Mouse (Mus musculus) frontal cortex, postnatal 25 days (tissue): Measurements from ENCODE around the gene Mast4.

Experiments used
- DNase-seq, 2 experiments: peaks; one replicate each; pipeline ENCODE4 v3.0.0; 2022; ENCODE audit warnings: low spot score in 2 of 2

Mast4 gene

DNA sequence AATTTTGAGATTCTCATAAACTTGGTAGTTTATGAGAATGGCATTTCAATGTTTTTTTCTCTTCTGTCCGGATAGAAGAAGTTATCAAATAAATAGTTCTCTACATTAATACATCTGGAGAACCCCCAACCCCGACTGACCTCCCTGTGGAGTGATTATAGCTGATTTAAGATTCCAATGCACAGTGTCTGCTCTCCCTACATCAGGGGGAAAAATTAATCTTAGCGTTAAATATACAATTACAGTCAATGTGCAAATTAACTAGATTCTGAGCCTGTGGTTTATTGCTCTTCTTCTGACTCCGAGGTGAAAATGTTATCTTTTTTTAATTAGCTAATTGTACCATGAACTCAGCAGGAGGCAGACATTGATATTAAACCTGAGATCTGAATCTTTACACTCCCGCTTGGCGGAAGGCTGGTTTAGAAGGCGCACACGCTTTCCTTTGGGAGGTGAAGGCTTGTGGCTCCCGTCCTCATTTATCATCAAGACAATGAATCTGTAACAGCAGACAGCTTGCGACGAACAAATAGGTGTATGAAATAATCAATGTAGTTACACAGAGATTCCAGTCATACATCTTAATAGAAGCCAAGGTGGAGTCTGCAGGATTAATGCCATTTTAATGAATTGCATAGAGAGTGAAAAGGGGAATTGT lies 274.2 kb downstream of the Mast4 start:
- DNase-seq = no peak

DNA sequence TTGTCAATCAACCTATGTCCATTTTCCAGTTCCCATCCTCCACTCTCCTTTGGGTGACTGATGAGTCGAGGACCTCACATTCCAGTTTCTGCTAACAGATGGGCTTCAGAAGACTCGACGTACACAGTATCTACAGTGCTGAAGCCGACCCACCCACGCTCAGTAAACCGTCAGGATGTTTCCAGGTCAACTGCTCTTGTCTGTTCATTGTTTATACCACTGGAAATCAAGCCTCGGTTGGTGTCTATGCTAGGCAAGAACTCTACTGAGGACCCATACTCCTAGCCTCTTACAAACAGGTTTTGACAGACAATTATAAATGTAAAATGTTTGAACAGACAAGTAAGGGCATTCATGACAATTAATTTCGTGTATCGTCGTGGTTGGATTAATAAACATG lies 277.8 kb downstream of the Mast4 start:
- no peak for DNase-seq

DNA sequence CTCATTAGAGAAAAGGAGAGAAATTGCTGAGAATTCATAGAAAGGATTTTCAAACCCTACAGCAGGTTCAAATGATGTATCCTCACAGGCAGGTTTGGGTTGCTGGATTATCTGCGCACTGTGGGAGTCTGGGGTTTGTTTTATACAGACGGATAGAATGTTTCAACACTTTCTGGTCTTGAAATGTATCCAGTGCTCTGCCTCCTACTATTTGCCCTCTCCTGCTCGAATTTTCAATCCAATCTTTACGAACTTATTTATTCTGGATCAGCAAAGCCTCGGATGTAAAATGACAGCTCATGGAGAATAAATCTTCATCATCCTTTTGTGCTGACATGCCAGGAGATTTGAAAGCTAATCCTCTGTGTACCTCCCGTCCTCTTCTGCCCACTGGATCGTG lies 281.6 kb downstream of the Mast4 start:
- no peak for DNase-seq

DNA sequence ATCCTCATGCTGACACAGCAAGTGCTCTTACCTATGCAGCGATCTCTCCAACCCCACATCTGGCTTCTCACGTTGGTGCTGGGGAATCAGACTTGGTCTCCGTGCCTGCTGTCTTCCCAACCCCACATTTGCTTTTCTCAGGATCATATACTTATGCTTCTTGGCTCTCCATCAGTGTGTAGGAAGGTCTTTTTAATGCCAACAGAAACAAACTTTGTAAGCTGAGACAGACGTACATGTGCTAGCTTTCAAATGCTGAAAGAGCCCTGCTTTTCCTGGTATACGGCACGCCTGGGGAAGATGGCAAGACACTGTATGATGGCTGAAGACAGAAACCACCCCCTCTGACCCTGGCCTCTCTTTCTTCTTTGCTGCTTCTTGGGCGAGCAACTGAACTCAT lies 285.3 kb downstream of the Mast4 start:
- no peak for DNase-seq

DNA sequence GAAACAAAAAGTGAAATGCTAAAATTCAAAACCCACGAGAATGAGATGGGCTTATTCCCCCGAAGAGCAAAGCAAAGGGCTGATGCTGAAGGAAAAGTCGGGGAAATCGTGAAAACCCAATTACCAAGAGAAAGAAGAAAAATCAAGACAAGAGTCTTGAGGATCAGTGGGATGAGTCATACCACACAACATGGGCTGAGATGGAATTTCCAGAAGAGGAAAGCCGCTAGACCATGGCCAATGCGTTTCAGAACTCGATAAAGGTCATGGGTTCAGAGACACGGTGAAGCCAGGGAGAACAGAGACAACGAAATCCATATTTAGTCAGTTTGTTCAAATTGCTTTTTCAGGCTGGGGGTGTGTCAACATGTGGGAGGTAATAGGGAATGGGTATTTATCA lies 290.6 kb downstream of the Mast4 start:
- DNase-seq = no peak

DNA sequence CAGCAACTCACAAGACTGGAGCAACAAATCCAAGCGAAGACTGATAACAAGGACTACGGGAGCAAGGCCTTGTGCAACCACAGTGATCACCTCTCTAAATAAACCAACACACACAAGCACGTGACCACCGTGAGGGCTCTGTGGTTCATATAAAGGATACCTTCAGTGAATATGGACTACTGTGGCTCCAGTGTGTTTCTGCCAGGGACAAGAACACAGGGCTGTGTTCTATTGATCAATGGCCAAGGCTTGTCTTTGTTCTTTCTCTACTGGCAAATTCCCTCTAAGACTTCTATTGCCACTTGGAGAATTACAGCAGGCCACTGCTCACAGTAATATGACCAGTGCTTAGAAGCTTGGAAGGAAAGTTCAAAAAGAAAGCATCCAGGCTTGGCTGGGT lies 291.3 kb downstream of the Mast4 start:
- DNase-seq = no peak

DNA sequence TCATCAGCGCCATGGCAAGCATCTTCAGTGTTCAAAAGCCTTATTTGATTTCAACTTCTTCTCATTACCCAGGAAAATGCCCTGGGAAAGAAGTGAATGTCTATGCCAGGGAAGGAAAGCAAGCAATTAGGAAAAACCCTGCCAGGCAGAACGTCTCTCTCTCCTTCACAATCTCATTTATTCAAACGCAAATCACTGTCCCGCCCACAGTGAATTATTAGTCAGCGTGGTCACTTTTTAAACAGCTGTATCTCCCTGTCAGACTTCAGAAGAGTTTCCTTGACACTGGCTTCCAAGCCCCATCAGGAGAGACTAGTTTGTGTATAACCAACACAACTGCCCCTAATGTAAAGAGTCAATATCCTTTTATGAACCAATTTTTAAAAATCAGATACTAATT lies 296.8 kb downstream of the Mast4 start:
- DNase-seq = no peak

DNA sequence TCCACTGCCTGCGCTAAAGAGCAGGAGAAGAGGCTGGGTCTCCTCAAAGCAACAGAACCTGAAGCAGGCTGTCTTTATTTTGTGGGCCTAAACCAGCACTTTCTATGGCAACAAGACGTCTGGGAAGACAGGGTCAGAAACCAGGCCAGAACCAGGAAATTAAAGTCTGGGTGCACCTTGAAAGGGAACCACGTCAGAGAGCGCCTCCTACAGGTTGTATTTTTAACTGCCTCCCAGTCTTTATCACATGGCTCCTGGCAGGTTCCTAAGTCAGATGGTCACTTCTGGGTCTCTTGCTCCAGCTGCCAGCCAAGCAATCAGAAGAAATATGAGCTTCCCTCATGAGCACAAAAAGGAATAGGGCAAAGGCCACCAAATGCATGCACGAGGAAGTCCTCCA lies 304.9 kb downstream of the Mast4 start:
- no peak for DNase-seq

DNA sequence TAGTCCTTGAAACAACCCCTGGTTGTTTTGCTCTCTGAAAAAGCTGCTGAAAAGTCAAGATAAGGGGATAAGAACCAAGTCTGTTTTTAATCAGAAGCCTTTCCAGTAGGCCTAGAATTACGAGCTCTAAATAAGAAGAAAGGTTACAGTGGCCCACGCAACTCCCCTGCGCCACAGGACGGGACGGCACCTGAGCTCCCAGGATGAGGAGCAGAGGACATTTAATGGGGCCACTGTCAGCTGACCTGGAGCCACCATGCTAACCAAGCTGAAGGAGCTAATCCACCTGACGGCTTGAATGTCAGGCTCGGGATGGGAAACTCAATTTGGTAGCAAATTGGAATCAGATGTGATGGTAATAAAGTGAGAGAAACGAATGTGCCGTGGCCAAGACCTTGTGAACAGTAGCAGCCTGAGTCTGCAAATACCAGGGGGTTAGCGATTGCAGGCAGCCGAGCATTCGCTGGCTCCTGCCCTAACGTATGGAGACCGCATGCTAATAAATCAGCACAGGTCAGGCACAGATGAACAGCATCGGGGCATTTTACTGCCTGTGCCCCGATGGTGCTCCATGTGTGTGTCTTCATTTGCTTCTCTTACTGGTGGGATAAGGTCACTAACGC lies 306.7 kb downstream of the Mast4 start:
- DNase-seq = no peak

DNA sequence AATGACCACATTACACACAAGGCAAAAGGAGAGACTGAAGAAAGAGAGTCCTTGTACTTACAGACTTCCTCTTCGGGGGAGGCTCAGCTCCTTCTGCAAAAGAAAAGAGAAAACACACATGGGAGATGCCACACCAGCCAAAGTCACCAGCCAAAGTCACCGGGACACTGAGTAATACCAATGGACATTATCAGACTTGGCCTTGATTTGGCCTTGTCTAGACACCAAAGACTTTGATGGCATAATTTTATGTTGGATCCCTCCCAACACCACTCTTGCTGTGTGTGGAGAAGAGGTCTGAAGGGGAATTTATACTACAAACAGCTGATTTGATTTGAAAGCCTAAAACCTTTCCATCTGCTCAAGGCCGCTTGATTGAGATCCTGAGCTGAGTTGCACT lies 308.8 kb downstream of the Mast4 start:
- DNase-seq = no peak

DNA sequence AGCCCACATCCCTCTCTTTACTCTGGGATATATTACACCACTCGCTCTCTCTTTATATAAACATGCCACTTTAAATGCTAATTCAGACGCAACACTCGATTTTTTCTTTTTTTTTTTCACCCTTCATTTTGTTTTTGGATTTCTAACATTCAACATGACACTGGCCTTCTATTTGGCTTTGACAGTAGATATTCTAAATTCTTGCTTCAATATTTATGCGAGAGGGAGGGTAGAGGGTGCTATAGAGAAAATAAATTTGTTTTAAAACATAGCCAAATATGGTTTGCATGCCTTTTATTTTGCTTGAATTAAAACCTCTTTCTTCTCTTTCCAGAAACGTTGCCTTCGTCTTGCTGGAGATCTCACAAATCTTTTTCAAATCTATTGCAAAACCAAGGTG lies 315.8 kb downstream of the Mast4 start:
- no peak for DNase-seq

DNA sequence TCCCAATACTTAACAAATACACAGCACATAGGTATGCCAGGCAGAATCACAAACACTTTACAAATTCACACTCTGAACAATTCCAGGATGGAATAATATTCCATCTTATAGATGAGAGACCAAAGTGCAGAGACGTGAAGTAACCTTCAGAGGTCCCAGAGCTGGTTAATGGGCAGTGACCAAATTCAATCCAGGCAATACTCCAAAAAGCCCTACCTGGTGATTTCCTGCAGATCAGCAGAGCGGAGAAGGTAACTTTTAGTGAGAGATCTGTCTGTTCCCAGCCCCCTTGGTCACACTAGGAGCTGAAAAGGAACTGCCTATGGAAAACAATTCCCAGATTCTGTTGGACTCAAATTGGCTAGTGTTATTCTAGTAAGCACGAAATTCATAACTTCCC lies 316.6 kb downstream of the Mast4 start:
- no peak for DNase-seq

DNA sequence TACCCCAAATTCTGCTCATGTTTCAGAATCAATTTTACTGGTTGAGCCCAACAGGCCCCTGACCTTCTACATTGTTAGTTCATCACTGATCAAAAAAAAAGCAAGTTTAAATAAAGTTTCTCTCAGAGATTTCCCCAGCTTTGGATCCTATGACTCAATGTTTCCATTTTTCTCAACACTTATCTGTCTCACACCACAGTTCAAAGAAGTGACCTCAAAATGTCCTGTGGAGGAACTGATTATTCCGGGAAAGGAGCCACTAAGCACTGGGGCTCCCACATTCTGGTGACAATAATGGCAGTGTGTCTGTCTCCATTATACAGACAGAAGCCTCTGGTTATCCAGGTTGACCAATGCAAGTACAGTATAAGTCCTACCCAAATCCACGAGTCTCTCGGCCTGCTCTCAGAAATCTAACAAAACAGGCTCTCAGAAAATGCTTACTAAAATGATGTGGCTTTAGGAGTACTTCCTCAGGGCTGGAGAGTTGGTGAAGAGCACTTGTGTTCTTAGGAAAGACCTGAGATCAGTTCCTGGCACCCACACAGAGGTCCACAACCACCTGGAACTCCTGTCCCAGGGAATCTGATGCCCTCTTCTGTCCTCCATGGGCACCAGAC lies 319.1 kb downstream of the Mast4 start:
- no peak for DNase-seq

DNA sequence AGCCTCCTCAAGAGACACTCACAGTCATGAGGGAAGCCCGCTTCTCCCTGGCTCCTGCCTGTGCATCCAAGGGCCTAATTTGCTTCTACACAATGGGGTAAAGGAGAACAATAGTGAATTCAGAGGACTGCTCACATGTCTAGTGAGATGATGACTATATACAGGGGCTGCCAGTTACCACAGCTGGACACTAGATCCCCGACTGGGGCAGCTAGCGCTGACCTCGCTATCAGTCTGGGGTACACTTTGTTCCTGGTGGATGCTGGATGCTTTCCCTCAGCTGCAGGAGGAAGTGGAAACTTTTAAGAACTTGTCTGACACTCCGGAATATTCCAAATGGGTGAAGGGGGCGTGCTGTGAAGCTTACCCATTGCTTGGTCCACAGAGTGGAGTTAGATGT lies 319.7 kb downstream of the Mast4 start:
- DNase-seq = no peak

DNA sequence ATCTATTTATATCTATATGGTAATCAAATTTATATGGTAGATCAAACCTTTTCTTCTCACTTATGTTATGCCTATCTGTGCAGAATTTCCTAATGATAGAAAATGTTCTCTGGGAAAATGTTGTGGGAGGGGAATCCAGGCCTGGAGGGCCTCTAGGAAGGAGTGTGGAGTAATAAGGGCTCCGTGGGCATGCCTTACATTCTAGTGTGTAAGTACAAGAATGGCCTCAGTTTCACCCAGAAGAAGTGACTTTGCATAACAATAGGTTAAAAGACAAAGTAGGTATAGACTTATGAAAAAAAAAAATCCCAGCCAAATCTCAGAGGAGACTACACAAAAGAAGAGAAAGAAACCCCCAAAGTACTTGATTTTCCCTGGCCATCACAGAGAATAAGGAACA lies 320.1 kb downstream of the Mast4 start:
- DNase-seq = no peak

DNA sequence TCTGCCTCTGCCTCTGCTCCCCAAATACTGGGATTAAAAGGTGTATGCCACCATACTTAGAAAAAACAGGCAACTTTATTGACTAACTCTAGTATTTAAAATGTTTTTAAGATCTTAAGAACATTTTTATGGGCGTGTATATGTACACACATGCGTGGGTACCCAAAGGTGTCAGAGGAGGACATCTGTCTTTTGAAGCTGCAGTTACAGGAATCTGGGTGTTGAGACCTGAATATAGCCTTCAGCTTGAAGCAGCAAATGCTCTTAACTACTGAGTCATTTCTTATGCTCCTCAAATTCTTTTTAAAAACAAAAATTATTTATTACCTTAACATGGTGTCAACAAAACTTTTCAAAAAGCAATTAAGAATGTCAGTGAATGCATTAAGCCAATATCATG lies 329.1 kb downstream of the Mast4 start:
- no peak for DNase-seq

DNA sequence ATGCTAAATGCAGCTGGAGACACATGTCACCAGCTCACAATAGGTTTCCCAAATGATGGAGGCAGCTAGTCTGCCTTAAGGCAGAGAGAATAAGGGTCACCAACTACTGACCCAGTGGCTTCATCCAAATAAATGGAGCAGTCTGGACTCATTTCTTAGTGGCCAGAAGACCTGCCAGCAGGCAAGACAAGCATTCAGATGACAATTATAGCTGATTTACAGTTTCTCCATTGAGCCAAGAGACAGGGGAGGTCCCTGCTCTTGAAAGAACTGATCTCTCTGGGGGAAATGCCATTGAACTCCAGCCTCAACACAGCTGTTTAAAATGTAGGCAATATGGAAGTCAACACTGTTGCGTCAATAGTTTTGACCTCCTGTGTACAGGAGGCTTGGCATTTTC lies 332.5 kb downstream of the Mast4 start:
- no peak for DNase-seq

DNA sequence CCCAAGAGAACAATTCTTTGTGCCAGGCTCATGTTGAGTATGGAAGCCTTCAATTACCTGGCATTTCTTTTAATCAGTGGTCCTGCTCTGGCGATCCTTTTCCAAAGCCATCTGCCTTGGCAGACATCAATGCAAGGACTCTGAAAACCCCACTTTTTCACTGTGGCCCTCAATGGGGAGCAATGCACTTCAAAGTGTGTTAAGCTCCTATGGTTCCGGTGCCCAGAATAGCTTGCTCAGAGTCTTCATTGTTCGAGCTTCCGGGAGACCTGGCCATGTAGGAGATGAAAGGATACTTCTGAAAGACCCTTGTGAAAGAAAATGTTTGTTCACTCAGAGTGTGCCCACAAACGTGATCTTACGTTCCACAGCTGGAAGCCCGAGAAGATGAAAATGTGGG lies 333.4 kb downstream of the Mast4 start:
- DNase-seq = no peak

DNA sequence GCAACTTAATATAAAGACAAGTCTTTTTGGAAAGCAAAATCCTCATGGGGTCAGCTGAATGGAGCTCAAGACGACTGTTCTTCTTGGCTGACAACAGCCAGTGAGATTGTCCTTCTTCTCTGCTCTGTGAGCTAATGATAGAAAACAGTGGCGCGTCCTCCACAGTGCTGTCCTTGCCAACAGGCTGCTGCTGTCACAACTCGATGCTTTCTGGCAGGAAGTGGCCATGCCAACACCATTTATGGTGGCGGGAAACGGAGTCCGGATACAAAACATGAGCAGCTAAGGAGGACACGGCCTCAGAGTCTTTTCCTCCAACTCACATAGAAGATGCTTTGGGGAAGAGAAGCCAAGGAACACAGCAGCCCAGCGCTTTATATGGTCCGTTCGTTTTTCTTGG lies 340.2 kb downstream of the Mast4 start:
- DNase-seq = no peak

DNA sequence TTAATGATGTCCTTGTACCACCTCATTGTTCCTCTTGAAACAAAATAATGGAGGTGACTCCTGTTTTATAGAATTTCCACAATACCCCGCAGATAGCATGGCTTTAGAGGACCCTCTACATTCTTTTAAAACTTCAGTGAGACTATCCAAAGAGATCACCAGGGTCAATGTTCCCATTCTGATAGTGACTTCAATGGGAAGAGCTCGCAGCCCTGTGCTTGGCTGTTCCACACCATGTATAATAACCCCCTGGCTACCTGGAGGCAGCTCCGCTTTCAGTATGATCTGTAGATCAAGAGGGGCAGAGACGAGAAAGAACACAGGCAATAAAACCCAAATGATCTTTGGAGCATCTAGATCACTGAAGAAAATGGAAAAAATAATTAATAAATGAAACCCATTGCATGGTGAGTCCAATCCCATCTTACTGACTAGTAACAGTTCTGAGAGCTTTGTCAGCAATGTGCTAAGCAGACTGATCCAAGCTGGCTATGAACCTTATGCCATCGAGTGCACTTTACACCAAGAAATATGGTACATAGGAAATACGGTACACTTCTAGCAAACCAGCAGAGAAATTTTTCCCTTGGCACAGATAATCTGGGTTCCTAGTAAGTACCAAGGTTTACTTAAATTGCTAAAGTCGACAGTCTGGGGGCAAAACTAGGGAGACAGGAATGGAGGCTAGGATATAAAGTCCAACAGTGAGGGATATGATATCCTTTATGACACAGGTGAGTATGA lies 341.4 kb downstream of the Mast4 start:
- DNase-seq = no peak

DNA sequence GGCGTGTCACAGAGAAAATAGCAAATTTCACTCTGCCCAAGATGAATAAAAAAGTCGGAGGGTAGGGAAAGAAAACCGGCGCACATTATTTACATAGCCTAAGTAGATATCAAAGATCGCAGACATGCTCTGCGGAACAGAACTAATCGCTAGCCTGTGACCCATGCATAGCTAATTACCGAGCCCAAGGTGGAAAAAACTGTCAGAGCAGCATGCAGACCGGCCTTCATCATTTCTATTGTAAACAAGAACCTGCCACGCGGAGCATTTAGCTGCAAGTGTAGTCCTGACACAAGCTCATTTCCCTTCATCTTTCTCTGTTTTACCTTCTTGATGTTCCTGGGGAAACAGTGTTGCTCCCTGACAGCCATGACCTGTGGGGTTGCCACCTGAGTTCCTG lies 342.4 kb downstream of the Mast4 start:
- DNase-seq = no peak

DNA sequence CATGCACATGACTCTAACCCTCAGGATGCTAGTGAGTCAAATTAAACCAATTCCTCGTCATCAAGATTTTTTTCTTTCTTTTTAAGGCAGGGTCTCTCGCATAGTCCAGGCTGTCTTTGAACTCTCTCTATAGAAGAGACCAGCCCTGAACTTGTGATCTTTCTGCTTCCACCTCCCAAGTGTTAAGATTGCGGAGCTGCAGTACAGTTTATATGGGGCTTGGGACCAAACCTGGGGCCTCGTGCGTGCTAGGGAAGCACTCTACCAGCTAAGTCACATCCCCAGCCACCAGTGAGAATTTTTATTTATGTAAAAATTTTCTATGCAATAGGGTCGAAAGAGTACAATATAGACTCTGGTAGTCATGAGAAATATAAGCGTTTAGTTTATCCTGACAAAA lies 343.1 kb downstream of the Mast4 start:
- DNase-seq = no peak

DNA sequence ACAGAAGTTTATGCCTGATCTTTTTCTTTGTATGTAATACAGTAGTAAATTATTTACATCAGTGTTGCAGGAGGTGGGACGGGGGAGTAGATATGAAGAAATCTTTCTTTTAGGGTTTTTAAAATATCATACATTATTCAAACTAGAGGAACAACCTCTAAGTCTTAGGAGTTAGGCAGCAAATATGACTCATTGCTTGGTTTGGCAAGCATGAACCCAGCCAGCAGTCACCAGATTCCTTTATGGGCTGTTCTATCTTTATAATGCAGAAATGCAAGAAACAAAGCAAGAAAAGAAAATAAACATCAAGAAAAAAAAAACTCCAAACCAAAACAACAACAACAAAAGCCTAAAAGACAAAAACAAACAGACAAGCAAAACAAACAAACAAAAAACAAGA lies 344.2 kb downstream of the Mast4 start:
- no peak for DNase-seq
